Mouse (Mus musculus) embryonic facial prominence, embryonic 10.5 days (tissue): ENCODE measurements around the gene Espnl. TPM values are rescaled to one million over a fixed set of nuclear protein-coding genes. Genes with fewer than 3 reads are reported as not detected.

Source experiments
- DNase-seq: peaks from one replicate; pipeline ENCODE4 v3.0.0-alpha.2; 2017; ENCODE audit warnings: low spot score
- H3K27ac ChIP-seq: fragments of 300-500 bp; sonication (generic); replicated peaks from 2 replicates; pipeline ENCODE4 v1.5.1; 2016; ENCODE audit warnings: mild to moderate bottlenecking
- H3K27me3 ChIP-seq: fragments of 300-500 bp; sonication (generic); replicated peaks from 2 replicates; pipeline ENCODE4 v1.6.1; 2016; ENCODE audit warnings: low read depth, mild to moderate bottlenecking; ENCODE audit not compliant: poor library complexity, severe bottlenecking
- H3K36me3 ChIP-seq: fragments of 300-500 bp; sonication (generic); replicated peaks from 2 replicates; pipeline ENCODE4 v1.6.1; 2016; ENCODE audit warnings: mild to moderate bottlenecking, moderate library complexity
- H3K4me1 ChIP-seq: fragments of 300-500 bp; sonication (generic); 2 replicates; pipeline ENCODE4 v1.6.1; 2016
- H3K4me3 ChIP-seq: fragments of 300-500 bp; sonication (generic); 2 replicates; pipeline ENCODE4 v1.5.1; 2016; ENCODE audit warnings: mild to moderate bottlenecking, moderate library complexity
- H3K9me3 ChIP-seq: fragments of 300-500 bp; sonication (generic); 2 replicates; pipeline ENCODE4 v1.6.1; 2016; ENCODE audit warnings: mild to moderate bottlenecking
- WGBS: fragments of 180-500 bp; shearing (Covaris S2); methylation state at CpG from one replicate; pipeline ENCODE4 v1.1.7; 2016; 5-methylcytosine and 5-hydroxymethylcytosine counted together
- polyA plus RNA-seq: library from polyadenylated mRNA; unstranded; fragments of >200 nt; fragmentation: Nextera tagmentation; extraction: Ambion mirVana; gene quantifications from 2 replicates; pipeline ENCODE4 v1.2.1, GENCODE M21; 2016

Gene Espnl
- polyA plus RNA-seq, 1 experiment from 2014 or later: 0.09 TPM

GRCm38 (mm10) chr1:91299026-91299706 lies 22.7 kb upstream of the Espnl start:
- H3K9me3 ChIP-seq: no peaks in the 10 kb centered on the region
- peak overlapping the region; percentile 89 for H3K4me3 ChIP-seq
- H3K36me3 ChIP-seq: peaks cover 18% of the 10 kb centered on the region
- H3K27me3 ChIP-seq: no peaks in the 10 kb centered on the region
- DNase-seq: no peak
- H3K4me1 ChIP-seq: peaks cover 20% of the 10 kb centered on the region
- no peak overlapping the region for H3K27ac ChIP-seq
- 82% methylated on average over 13 of the region's 13 CpGs for WGBS

- H3K9me3 ChIP-seq: no peaks in the 10 kb centered on the region
- H3K27ac ChIP-seq: no peak overlapping the region
- no peak for DNase-seq
- no peaks in the 10 kb centered on the region for H3K27me3 ChIP-seq
- peaks cover 20% of the 10 kb centered on the region for H3K4me1 ChIP-seq
- 0 out of 2 replicates have a peak overlapping the region, but pooled peaks have one; percentile 89 for H3K4me3 ChIP-seq
- peaks cover 18% of the 10 kb centered on the region for H3K36me3 ChIP-seq
- WGBS: 72% methylated on average over 5 of the region's 5 CpGs
These were observed 22.0 kb upstream of the Espnl start for GRCm38 (mm10) chr1:91299707-91300426.

GRCm38 (mm10) chr1:91301206-91301920 lies 20.5 kb upstream of the Espnl start:
- H3K27ac ChIP-seq: no peak overlapping the region
- H3K36me3 ChIP-seq: peaks cover 20% of the 10 kb centered on the region
- H3K9me3 ChIP-seq: no peaks in the 10 kb centered on the region
- 85% methylated on average over 3 of the region's 3 CpGs for WGBS
- H3K4me1 ChIP-seq: peaks cover 20% of the 10 kb centered on the region
- H3K4me3 ChIP-seq: no peak overlapping the region
- no peak for DNase-seq
- H3K27me3 ChIP-seq: no peaks in the 10 kb centered on the region

GRCm38 (mm10) chr1:91302021-91302420 lies 19.9 kb upstream of the Espnl start:
- Histone ChIP-seq H3K27ac (no peak overlapping the region), H3K36me3 (peaks cover 24% of the 10 kb centered on the region), H3K9me3 (no peaks in the 10 kb centered on the region), H3K4me1 (peaks cover 20% of the 10 kb centered on the region), H3K27me3 (no peaks in the 10 kb centered on the region), H3K4me3 (no peak overlapping the region)
- WGBS: 86% methylated on average over 3 of the region's 3 CpGs
- DNase-seq: no peak

- Histone ChIP-seq H3K4me1 (peaks cover 4% of the 10 kb centered on the region), H3K36me3 (peaks cover 47% of the 10 kb centered on the region), H3K27ac (no peak overlapping the region), H3K27me3 (no peaks in the 10 kb centered on the region), H3K4me3 (no peak overlapping the region), H3K9me3 (no peaks in the 10 kb centered on the region)
- no peak for DNase-seq
- WGBS: 93% methylated on average over 4 of the region's 4 CpGs
These were observed 17.3 kb upstream of the Espnl start for GRCm38 (mm10) chr1:91304621-91305020.

GRCm38 (mm10) chr1:91309366-91310085 lies 12.3 kb upstream of the Espnl start:
- no peaks in the 10 kb centered on the region for H3K9me3 ChIP-seq
- DNase-seq: no peak

GRCm38 (mm10) chr1:91312273-91312672 lies 9.6 kb upstream of the Espnl start:
- Histone ChIP-seq H3K36me3 (peaks cover 53% of the 10 kb centered on the region), H3K4me3 (no peak overlapping the region), H3K9me3 (no peaks in the 10 kb centered on the region), H3K27me3 (no peaks in the 10 kb centered on the region), H3K4me1 (peaks cover 16% of the 10 kb centered on the region), H3K27ac (no peak overlapping the region)
- DNase-seq: no peak
- WGBS: 90% methylated on average over 4 of the region's 4 CpGs

More at GRCm38 (mm10) chr1:91309366-91310085, 12.3 kb upstream of the Espnl start:
- Histone ChIP-seq H3K4me1 (peaks cover 13% of the 10 kb centered on the region), H3K4me3 (no peak overlapping the region), H3K36me3 (peaks cover 73% of the 10 kb centered on the region), H3K27ac (no peak overlapping the region), H3K27me3 (no peaks in the 10 kb centered on the region)
- 93% methylated on average over 13 of the region's 13 CpGs for WGBS

- peaks cover 16% of the 10 kb centered on the region for H3K4me1 ChIP-seq
- peak overlapping the region; percentile 69 for H3K27ac ChIP-seq
- H3K36me3 ChIP-seq: peaks cover 46% of the 10 kb centered on the region
- peak; percentile 63 for DNase-seq
- no peak overlapping the region for H3K4me3 ChIP-seq
- no peaks in the 10 kb centered on the region for H3K9me3 ChIP-seq
- WGBS: 37% methylated on average over 5 of the region's 5 CpGs
- no peaks in the 10 kb centered on the region for H3K27me3 ChIP-seq
These were observed 8.6 kb upstream of the Espnl start for GRCm38 (mm10) chr1:91313251-91313650.

GRCm38 (mm10) chr1:91317656-91318055 lies 4.2 kb upstream of the Espnl start:
- 86% methylated on average over 6 of the region's 6 CpGs for WGBS
- no peaks in the 10 kb centered on the region for H3K27me3 ChIP-seq
- no peaks in the 10 kb centered on the region for H3K9me3 ChIP-seq
- H3K4me1 ChIP-seq: peaks cover 25% of the 10 kb centered on the region
- H3K27ac ChIP-seq: no peak overlapping the region
- no peak for DNase-seq
- H3K4me3 ChIP-seq: no peak overlapping the region
- peaks cover 7% of the 10 kb centered on the region for H3K36me3 ChIP-seq

GRCm38 (mm10) chr1:91324646-91325045 lies 2.8 kb downstream of the Espnl start:
- Histone ChIP-seq H3K36me3 (no peaks in the 10 kb centered on the region), H3K27ac (0 out of 2 replicates have a peak overlapping the region, but pooled peaks have one; percentile 30), H3K4me3 (no peak overlapping the region), H3K9me3 (no peaks in the 10 kb centered on the region), H3K4me1 (peaks cover 35% of the 10 kb centered on the region), H3K27me3 (no peaks in the 10 kb centered on the region)
- DNase-seq: no peak
- WGBS: 65% methylated on average over 2 of the region's 2 CpGs

- 67% methylated on average over 4 of the region's 4 CpGs for WGBS
- Histone ChIP-seq H3K4me3 (no peak overlapping the region), H3K36me3 (no peaks in the 10 kb centered on the region), H3K4me1 (peaks cover 35% of the 10 kb centered on the region), H3K27ac (no peak overlapping the region), H3K27me3 (no peaks in the 10 kb centered on the region), H3K9me3 (no peaks in the 10 kb centered on the region)
- no peak for DNase-seq
These were observed 3.7 kb downstream of the Espnl start for GRCm38 (mm10) chr1:91325488-91326042.

GRCm38 (mm10) chr1:91332102-91332501 lies 10.2 kb downstream of the Espnl start:
- Histone ChIP-seq H3K4me1 (peaks cover 9% of the 10 kb centered on the region; the same call in 1 of the 2 replicates), H3K27me3 (no peaks in the 10 kb centered on the region), H3K36me3 (no peaks in the 10 kb centered on the region), H3K9me3 (no peaks in the 10 kb centered on the region), H3K27ac (no peak overlapping the region), H3K4me3 (no peak overlapping the region)
- DNase-seq: no peak
- 58% methylated on average over 4 of the region's 4 CpGs for WGBS
